Comparison of ENCODE assay signal across 17 mouse cellular contexts in the genomic region with DNA sequence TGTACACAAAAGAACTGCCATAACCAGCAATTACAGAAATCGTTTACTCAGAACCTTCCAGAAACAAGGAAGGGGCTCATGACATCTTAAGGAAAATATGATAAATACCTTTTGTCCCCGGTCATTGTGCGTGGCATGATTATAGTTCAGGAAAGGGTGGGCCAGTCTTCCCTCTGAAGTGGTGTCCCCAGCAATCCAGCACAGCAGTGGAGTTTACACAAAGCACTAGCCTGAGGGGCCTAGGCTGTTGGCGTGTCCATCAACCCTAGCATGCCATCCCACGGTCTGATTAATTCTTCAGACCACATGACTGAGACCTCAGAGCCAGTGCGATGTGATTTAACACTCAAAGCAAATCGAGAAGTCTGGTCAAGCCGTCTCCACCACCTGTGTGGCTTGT. TPM values are rescaled to one million over a fixed set of nuclear protein-coding genes. Genes with fewer than 3 reads are reported as not detected.
DNase-seq lines count a peak whose midpoint lies in the region; ATAC-seq and TF ChIP-seq lines count a peak whose summit lies in the region.
"Had no signal": no experiment of that assay in that cellular context is flagged by ENCODE, and none has a peak within 500 bp of the region (broad histone marks: within the 10 kb centered on the region; RNA-seq: fewer than 3 reads in every experiment).

No protein-coding gene starts in this region.

- TF ChIP-seq CTCF in midbrain, postnatal 0 days (IDR thresholded peaks at IDR 0.05), result no peak

- DNase-seq in midbrain, postnatal 0 days (ENCODE audit: low spot score), result peak; percentile 25
- no peak for DNase-seq in midbrain, embryonic 10.5 days (ENCODE audit: low spot score)
- DNase-seq in lung, postnatal 10 days, result peak; percentile 67
- peak; percentile 54 for DNase-seq in retina, postnatal 1 day
- DNase-seq in right cerebral cortex, adult 18-20 months, result no peak
- DNase-seq: adrenal gland, adult 2 months; cerebellum, adult 2 months; cerebellum, postnatal 36 days; gastrocnemius, postnatal 10 days; heart, adult 18-20 months; heart, postnatal 36 days; thymus, postnatal 25 days had no signal

- no peaks in the 10 kb centered on the region for H3K9me3 ChIP-seq in kidney, embryonic 16.5 days (ENCODE audit: low read length)
- no peaks in the 10 kb centered on the region for H3K9me3 ChIP-seq in kidney, embryonic 14.5 days (ENCODE audit: control insufficient read depth, low read length)
- H3K9me3 ChIP-seq in midbrain, postnatal 0 days (ENCODE audit: low read length), result no peaks in the 10 kb centered on the region
- no peaks in the 10 kb centered on the region for H3K9me3 ChIP-seq in midbrain, embryonic 10.5 days (replicated peaks)
- H3K9me3 ChIP-seq: liver, embryonic 15.5 days had no signal

- no peak overlapping the region for H3K4me3 ChIP-seq in kidney, embryonic 16.5 days (ENCODE audit: low read length)
- no peak overlapping the region for H3K4me3 ChIP-seq in kidney, embryonic 14.5 days (ENCODE audit: low read length)
- no peak overlapping the region for H3K4me3 ChIP-seq in midbrain, postnatal 0 days (ENCODE audit: low read depth, low read length)
- H3K4me3 ChIP-seq in midbrain, embryonic 10.5 days, result no peak overlapping the region
- H3K4me3 ChIP-seq: liver, embryonic 15.5 days; myocyte had no signal

- H3K4me2 ChIP-seq in kidney, embryonic 16.5 days (replicated peaks; ENCODE audit: low read depth, low read length), result no peak overlapping the region
- H3K4me2 ChIP-seq in kidney, embryonic 14.5 days (replicated peaks; ENCODE audit: low read depth, low read length), result no peak overlapping the region
- no peak overlapping the region for H3K4me2 ChIP-seq in midbrain, postnatal 0 days (ENCODE audit: low read depth, low read length, poor library complexity, severe bottlenecking)
- H3K4me2 ChIP-seq: liver, embryonic 15.5 days had no signal

- no peak overlapping the region for H3K9ac ChIP-seq in kidney, embryonic 16.5 days (replicated peaks; ENCODE audit: low read length)
- H3K9ac ChIP-seq in kidney, embryonic 14.5 days (ENCODE audit: low read depth, low read length), result no peak overlapping the region
- H3K9ac ChIP-seq in midbrain, postnatal 0 days (replicated peaks; ENCODE audit: low read length, poor library complexity, severe bottlenecking), result no peak overlapping the region
- H3K9ac ChIP-seq: liver, embryonic 15.5 days had no signal

- H3K36me3 ChIP-seq in kidney, embryonic 16.5 days (ENCODE audit: insufficient read depth, low read length), result peaks cover 19% of the 10 kb centered on the region; the same call in 1 of the 2 replicates
- peaks cover 24% of the 10 kb centered on the region for H3K36me3 ChIP-seq in kidney, embryonic 14.5 days (ENCODE audit: control insufficient read depth, insufficient read depth, low read length)
- H3K36me3 ChIP-seq in midbrain, postnatal 0 days (ENCODE audit: insufficient read depth, low read length), result peaks cover 6% of the 10 kb centered on the region
- peaks cover 62% of the 10 kb centered on the region for H3K36me3 ChIP-seq in midbrain, embryonic 10.5 days
- H3K36me3 ChIP-seq: liver, embryonic 15.5 days had no signal

- H3K27ac ChIP-seq in kidney, embryonic 16.5 days (ENCODE audit: low read length), result no peak overlapping the region
- no peak overlapping the region for H3K27ac ChIP-seq in kidney, embryonic 14.5 days (ENCODE audit: low read depth, low read length)
- no peak overlapping the region for H3K27ac ChIP-seq in midbrain, postnatal 0 days (ENCODE audit: low read depth, low read length)
- no peak overlapping the region for H3K27ac ChIP-seq in midbrain, embryonic 10.5 days (replicated peaks)
- H3K27ac ChIP-seq: liver, embryonic 15.5 days; stomach, postnatal 0 days had no signal

- ATAC-seq in kidney, embryonic 16.5 days (ENCODE audit: low FRiP score, low TSS enrichment), result 0 out of 2 replicates have a peak, but pooled peaks have one; percentile 24
- ATAC-seq in kidney, embryonic 14.5 days (ENCODE audit: low FRiP score, low TSS enrichment), result no peak
- no peak for ATAC-seq in midbrain, postnatal 0 days (ENCODE audit: low FRiP score)

- H3K27me3 ChIP-seq in kidney, embryonic 16.5 days (ENCODE audit: insufficient read depth, low read length), result no peaks in the 10 kb centered on the region
- H3K27me3 ChIP-seq in kidney, embryonic 14.5 days (ENCODE audit: control insufficient read depth, insufficient read depth, low read length), result no peaks in the 10 kb centered on the region
- no peaks in the 10 kb centered on the region for H3K27me3 ChIP-seq in midbrain, postnatal 0 days (ENCODE audit: insufficient read depth, low read length)
- no peaks in the 10 kb centered on the region for H3K27me3 ChIP-seq in midbrain, embryonic 10.5 days (ENCODE audit: low read depth, poor library complexity, severe bottlenecking)
- H3K27me3 ChIP-seq: liver, embryonic 15.5 days had no signal

- 55% methylated on average over 8 of the region's 8 CpGs for WGBS in kidney, embryonic 16.5 days
- 63% methylated on average over 8 of the region's 8 CpGs for WGBS in kidney, embryonic 14.5 days
- WGBS in midbrain, postnatal 0 days, result 64% methylated on average over 8 of the region's 8 CpGs
- 92% methylated on average over 8 of the region's 8 CpGs for WGBS in midbrain, embryonic 10.5 days

- peaks cover 12% of the 10 kb centered on the region; the same call in 1 of the 2 replicates for H3K4me1 ChIP-seq in kidney, embryonic 16.5 days (ENCODE audit: insufficient read depth, low read length)
- H3K4me1 ChIP-seq in kidney, embryonic 14.5 days (ENCODE audit: control insufficient read depth, insufficient read depth, low read length), result no peaks in the 10 kb centered on the region
- H3K4me1 ChIP-seq in midbrain, postnatal 0 days (ENCODE audit: insufficient read depth, low read length), result no peaks in the 10 kb centered on the region
- H3K4me1 ChIP-seq in midbrain, embryonic 10.5 days, result 0 out of 2 replicates have a peak, but pooled peaks cover 11% of the 10 kb centered on the region

RNA-seq across cellular contexts. Expression of a gene that starts 59.8 kb away (rescaled TPM):
- polyA plus RNA-seq in kidney, embryonic 16.5 days (2015; fragmentation: Nextera tagmentation; extraction: Ambion mirVana), result 118 and 123 TPM in 2 replicates
- polyA plus RNA-seq in kidney, embryonic 14.5 days (2014; fragmentation: Nextera tagmentation; extraction: Ambion mirVana), result 87.6 and 120 TPM in 2 replicates
- 39.4 and 45.1 TPM in 2 replicates for total RNA-seq in midbrain, postnatal 0 days (2014; rRNA removed)
- 69.1 and 69.6 TPM in 2 replicates for polyA plus RNA-seq in midbrain, postnatal 0 days (2015; fragmentation: Nextera tagmentation; extraction: Ambion mirVana)
- 142 and 148 TPM in 2 replicates for polyA plus RNA-seq in midbrain, embryonic 10.5 days (2016; fragmentation: Nextera tagmentation; extraction: Ambion mirVana)

Comparison
In these comparisons a context has a peak if more than half of its experiments do, and no peak if none do; other contexts are left out.
1. DNase-seq: peak in midbrain, postnatal 0 days (single experiment), lung, postnatal 10 days (single experiment) and retina, postnatal 1 day (single experiment); none in midbrain, embryonic 10.5 days (single experiment) and right cerebral cortex, adult 18-20 months (single experiment).